Mouse (Mus musculus): Measurements from ENCODE around the gene Rap1gds1.

DNA sequence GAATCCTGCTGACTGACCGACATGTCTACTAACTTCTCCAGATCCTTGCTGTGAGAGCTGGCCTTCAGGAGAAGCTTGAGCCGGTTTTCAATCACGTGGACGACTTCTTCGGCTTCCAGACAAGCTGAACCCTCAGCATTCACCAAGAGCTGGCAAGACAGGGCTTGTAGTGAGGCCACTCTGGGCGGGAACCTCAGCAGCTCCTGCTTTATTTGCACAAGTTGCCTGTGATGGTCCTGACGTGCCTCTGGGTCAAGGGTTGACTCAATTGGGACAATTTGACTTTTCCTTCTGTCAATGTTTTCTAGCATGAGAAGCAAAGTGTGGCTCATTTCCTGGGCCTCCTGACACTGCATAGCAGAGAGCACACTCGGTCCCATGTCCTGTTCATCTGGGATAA lies 138.2 kb downstream of the Rap1gds1 start:
- TF ChIP-seq CTCF (IDR thresholded peaks at IDR 0.05; ENCODE audit: borderline replicate concordance, extremely low read depth, insufficient read depth, insufficient read length) (no peak), POLR2A (IDR thresholded peaks at IDR 0.05; ENCODE audit: borderline replicate concordance, extremely low read depth, insufficient read depth, insufficient read length, poor library complexity, severe bottlenecking) (no peak)

Data from brain, embryonic 14.5 days (tissue).